Mouse (Mus musculus): Measurements from ENCODE around the gene Smg6.

Gene Smg6

GRCm38 (mm10) chr11:75150346-75150745 is 224.7 kb downstream of the Smg6 start:
- no peak for DNase-seq (ENCODE audit: low spot score)

DNA sequence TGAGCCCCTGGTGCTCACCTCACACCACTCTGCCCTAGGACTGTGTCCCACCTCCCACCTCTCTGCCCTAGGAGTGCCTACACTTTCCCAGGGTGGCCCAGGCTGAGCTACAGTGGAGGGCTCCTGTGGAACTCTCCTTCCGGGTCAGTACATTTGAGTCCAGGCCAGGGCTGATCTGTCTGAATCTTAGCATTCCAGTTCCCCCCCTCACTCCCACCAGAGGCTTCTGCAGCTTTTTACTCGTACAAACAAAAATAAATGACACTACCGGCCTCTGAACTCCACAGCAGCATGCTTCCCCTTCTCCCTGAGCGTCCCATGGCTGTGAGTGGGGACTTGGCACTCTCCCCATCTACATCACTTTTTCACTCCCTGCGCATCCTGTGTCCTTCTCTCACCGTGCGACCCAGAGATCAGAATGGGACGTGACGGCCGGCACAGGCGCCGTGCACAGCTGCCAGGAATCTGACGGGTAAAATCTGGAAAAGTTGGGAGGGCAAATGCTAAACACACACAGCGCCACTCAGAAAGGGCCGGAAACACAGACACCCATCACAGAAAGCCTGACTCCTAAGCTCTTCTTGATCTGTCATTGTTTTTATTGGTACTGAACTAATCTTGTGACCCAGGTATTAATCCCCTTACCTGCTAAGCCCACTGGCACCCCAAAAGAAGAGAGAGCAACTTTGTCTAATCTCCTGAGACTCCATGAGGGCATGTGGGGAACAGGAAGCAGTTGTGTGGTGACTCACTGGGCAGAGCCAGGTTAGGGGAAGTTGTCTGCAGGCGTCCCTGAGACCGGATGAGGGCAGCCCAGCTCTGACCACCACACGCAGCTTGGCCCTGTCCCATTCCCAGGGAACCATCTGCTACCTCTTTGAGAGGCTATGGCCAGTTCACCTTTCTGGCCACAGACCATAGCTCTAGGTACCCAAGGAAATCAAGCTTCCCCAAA is 227.3 kb downstream of the Smg6 start:
- DNase-seq (ENCODE audit: low spot score): no peak

DNA sequence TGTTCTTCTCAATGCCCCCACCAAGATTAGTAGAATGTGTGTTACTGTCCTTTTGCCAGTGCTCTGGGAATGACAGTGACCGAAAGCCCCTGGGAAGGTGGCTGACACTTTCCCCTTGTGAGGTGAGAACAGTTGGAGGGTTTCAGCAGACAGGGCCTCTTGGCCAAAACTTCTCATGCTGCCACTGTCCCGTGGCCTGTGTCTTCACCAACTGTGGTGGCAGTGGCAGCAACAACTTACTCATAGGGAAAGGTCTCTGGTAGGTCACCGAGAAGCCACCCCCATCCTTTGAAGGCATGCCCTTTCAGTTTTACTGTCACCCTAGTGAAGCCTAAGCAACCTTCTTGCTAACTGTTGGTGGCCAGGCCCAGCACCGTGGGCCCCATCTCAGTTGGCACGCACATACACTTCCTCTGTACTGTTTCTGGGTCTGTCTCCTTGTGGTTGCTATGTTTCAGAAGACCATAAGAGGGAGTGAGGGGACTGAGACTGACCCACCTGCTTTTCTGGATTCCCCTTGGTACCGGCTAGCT is 228.5 kb downstream of the Smg6 start:
- DNase-seq (ENCODE audit: low spot score): no peak

DNA sequence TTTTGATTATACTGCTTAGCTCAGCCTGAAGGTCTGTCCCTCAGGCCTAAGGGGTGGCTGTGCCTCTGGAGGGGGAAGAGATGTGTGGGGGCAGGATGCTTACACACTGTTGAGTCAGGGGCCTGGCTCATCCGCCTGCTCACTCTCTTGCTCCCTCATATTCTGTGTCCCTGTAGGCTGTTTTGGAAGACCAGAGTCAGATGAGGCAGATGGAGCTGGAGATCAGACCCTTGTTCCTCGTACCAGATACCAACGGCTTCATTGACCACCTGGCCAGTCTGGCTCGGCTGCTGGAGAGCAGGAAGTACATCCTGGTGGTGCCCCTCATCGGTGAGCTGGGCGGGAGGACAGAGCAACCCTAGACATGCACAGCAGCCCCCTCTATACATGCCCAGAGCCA is 230.4 kb downstream of the Smg6 start:
- DNase-seq (ENCODE audit: low spot score): no peak

GRCm38 (mm10) chr11:75156416-75156815 is 230.8 kb downstream of the Smg6 start:
- DNase-seq (ENCODE audit: low spot score): no peak

DNA sequence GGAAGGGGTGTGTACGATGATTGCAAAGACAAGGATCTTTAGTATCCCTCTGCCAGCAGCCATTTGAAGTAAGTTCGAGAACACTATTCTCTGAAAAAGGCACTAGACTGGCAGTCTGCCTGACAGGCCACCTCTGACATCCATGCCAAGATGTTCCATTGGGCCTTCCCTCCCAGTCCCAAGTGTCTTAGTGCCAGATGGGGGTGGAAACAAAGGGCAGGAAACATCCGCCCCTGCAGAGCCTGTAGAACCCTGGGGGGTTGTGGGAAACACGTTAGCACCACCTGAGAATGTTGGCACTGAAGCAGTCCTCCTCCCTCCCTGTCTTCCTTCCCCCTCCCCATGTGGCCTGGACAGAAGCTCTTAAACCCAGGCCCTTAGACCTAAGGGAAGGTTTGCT is 231.4 kb downstream of the Smg6 start:
- no peak for DNase-seq (ENCODE audit: low spot score)

GRCm38 (mm10) chr11:75157901-75158300 is 232.3 kb downstream of the Smg6 start:
- DNase-seq (ENCODE audit: low spot score): no peak

DNA sequence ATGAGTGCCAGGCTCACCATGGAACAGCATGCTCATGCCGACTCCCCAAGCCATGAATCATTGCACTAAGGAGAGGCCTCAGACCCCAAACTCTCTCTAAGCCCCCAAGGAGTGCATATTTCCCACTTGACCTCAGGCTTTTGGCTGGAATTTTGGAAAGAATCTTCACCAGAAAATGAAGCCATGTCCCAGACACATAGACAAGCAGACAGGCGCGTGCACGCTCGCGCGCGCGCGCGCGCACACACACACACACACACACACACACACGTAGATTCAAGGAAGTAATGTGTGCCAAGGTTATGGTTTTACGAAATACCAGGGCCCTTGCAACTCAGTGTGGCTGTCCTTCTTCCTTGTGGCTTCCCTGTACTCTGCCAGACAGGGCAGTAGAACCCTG is 232.8 kb downstream of the Smg6 start:
- no peak for DNase-seq (ENCODE audit: low spot score)

DNA sequence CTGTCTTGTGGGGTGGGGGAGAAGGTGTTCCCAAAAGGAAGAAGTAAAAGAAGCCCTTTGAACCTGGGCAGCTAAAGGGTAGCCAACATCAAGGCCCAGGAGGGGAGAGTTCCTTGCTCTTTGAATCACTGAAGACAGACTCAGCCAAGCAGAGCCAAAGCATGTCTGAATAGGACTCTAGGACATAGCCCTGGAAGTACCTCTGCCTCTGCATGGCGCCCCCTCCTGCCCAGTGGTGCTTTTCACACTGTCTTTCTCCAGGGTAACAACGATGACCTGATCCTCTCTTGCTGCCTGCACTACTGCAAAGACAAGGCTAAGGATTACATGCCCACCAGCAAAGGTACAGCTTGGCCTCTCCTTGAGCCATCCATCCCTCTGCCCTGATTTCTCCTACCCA is 233.9 kb downstream of the Smg6 start:
- peak; percentile 46 for DNase-seq (ENCODE audit: low spot score)

GRCm38 (mm10) chr11:75160954-75161353 is 235.3 kb downstream of the Smg6 start:
- DNase-seq (ENCODE audit: low spot score): no peak

DNA sequence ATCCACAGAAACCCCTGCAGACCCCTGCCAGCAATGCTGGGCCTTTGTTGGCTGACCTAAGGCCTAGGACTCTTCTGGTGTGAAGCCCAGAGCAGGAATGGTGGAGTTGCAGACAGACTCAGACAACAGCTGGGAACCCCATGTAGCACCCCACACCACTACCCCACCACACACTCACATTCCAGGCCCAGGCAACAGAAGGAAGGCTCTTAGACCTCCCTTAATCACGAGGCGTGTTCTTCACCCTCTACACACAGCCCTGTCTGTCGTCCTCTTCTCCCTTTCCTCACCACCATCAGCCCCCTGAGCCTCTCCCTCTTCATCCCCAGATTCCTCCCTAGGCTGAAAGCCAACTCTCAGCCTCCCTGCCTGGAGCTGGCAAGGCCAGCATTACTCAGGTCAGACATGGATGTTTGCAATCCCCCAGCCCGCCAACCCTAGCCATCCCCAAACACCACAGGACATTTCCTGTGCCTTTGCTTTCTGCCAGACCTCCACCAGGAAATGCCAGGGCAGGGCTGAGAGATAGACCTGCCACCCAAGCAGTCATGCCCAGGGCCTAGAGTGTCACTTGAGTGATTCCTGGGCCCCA is 235.9 kb downstream of the Smg6 start:
- DNase-seq (ENCODE audit: low spot score): no peak

- no peak for DNase-seq (ENCODE audit: low spot score)
Measured at GRCm38 (mm10) chr11:75162591-75163080, 237.0 kb downstream of the Smg6 start.

- no peak for DNase-seq (ENCODE audit: low spot score)
Measured at GRCm38 (mm10) chr11:75163379-75163778, 237.8 kb downstream of the Smg6 start.

- DNase-seq (ENCODE audit: low spot score): no peak
Measured at GRCm38 (mm10) chr11:75164051-75164450, 238.4 kb downstream of the Smg6 start.

GRCm38 (mm10) chr11:75164750-75165149 is 239.1 kb downstream of the Smg6 start:
- no peak for DNase-seq (ENCODE audit: low spot score)

GRCm38 (mm10) chr11:75165441-75166192 is 240.0 kb downstream of the Smg6 start:
- DNase-seq (ENCODE audit: low spot score): peak; percentile 82

DNA sequence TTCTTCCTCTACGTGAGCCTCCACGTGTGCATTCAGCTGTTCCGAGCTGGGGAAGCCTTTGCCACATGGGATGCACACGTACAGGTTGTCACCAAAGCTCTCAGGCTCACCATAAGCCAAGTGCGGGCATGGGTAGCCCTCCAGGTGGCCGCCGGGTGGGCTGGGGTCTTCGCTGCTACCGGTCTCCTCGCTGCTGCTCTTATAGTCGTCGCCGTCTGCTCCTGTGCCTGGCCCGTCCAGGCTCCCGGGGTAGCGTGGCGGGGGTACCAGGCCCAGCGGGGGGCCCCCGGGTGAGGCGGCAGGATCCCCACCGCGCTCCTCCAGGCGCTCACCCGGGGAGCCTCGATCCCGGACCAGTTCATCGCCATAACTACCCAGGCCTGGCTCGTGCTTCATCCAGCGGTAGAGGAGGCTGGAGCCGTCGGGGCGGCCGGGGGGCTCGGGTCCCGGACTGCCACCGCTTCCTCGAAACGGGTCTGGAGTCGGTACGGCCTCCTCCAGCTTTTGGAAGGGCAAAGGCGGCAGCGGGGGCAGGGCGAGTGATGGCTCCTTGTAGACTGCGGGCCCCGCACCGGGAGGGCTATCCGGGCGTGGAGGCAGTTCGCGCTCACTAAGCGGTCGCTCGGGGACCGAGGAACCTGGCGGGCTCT is 240.7 kb downstream of the Smg6 start:
- peak; percentile 35 for DNase-seq (ENCODE audit: low spot score)

GRCm38 (mm10) chr11:75166861-75167642 is 241.4 kb downstream of the Smg6 start:
- DNase-seq (ENCODE audit: low spot score): peak; percentile 36

DNA sequence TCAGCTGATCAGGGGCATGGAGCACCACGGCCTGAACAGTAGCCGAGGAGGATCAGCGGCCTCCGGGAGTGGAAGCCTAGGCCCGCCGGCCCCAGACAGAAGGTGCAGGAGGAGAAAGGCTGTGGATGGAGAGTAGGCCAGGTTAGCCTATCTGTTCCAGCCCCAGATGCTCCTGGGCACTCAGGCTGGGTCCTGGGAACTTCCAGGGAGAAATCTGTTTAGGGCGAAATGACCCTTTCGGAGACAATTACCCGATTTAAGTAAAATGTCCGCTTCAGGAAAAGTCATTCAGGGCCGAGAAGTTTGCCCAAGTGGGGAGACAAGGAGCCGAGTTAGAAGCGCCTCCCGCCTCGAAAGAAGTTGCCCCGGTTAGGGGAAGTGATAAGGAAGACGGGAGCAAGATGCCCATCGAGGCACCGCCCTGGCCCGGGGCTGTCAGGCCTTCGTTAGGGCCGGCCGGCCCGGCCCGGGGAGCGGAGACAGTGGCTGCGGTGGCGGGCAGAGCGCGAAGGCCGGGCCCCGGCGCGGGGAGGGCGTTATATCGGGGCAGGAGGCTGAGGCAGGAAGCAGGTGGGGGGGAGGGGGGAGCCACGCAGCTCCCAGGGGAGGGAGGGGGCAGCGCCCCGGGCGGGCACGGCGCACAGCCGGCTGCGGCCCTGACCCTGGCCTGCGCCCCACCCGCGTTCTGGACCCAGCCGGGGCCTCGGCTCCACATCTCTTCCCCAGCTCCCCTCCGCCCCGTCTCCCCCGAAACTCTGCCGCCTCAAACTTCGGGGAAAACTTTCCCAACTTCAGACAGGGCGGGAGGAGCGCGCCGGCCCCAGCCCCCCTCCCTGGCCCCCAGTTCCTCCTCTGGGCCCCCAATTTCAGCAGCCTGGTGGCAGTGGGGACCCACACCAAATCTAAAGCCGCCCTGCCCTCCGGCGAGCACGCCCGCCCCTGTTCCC is 242.3 kb downstream of the Smg6 start:
- DNase-seq (ENCODE audit: low spot score): peak; percentile 37

Measured in ovary, postnatal 36 days (tissue).